Mouse (Mus musculus): ENCODE results near the gene Qrich1.

GRCm38 (mm10) chr9:108563671-108564070, 47.1 kb downstream of the Qrich1 start:
- no peak for TF ChIP-seq CTCF (conservative IDR thresholded peaks at IDR 0.05; ENCODE audit: low read length)
- TF ChIP-seq NANOG (IDR thresholded peaks at IDR 0.05; ENCODE audit: borderline replicate concordance, low read length), result no peak
